Mouse (Mus musculus): Measurements from ENCODE around the gene Pus1.

Gene Pus1
- long read RNA-seq, experiment 1, transcript Pus1-207 (6 exons, 1,510 nt): major isoform, 8 of 34 reads
- long read RNA-seq, experiment 1, transcript Pus1-204 (4 exons, 1,389 nt): major isoform, 8 of 34 reads
- long read RNA-seq, experiment 1, partial matches to known transcripts: 10 of 34 reads
- long read RNA-seq, experiment 1, other reads (novel, unspliced or antisense): 3 of 34 reads
- long read RNA-seq, experiment 2, partial matches to known transcripts: 8 of 16 reads
- long read RNA-seq, experiment 2, other reads (novel, unspliced or antisense): 2 of 16 reads

DNA sequence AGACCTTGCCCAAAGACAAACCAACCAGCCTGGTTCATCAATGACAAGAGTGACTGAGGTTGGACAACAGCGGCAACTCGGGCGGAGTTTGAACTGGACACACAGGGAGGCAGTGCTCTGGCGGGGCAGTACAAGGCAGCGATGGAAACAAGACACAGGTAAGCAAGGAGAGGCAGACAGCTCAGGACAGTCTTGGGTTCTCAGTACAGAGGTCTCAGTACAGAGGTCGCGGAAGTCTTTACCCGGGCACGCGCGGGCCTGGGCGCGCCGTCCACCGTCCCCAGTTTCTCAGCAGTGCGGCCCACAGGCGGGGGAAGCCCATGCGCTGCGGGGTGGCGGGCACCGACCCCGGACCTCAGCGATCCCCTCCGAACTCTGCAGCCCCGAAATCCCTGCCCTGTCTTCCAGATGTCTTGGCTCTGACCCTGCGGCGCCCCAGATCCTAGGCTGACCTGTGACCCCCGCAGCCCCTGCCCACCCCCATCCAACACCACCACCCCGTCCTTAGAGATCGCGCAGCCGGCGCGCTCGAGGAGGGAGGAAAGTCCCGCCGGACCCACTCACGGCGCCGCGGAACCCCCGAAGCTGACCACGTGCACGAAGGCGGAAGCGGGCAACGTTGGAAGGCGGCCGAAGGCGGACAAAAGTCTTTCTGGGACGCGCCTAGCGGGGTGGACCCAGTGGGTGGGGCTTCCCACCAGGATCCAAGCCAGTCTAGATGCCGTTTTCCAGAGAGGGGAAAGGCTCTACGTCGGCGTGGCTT lies at the start of gene Pus1:
Pus1 (minus strand) TSS at position 662 of the 763 bp plus-strand sequence.
- intact Hi-C loops (cut with DNase I): no loop called here

DNA sequence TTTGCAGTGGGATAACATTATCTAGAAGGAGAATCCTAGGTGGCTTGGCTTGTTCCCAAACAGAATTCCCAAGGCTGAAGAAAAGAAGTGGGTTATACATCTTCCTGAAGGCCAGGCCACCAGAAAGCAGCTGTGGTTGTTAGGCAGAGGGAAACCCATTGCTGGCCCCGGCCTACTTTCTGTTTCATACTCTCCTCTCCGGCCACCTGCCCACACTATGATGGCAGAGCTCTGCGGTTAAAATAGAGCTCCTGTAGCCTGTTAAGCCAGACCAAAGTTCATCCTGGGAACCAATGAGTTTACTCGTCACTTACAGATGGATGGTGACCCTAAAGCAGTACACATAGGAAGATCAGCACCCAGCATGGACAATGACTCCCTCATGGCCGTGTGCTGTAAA lies 47.1 kb upstream of the Pus1 start:
- intact Hi-C loops (cut with DNase I): no loop called here

DNA sequence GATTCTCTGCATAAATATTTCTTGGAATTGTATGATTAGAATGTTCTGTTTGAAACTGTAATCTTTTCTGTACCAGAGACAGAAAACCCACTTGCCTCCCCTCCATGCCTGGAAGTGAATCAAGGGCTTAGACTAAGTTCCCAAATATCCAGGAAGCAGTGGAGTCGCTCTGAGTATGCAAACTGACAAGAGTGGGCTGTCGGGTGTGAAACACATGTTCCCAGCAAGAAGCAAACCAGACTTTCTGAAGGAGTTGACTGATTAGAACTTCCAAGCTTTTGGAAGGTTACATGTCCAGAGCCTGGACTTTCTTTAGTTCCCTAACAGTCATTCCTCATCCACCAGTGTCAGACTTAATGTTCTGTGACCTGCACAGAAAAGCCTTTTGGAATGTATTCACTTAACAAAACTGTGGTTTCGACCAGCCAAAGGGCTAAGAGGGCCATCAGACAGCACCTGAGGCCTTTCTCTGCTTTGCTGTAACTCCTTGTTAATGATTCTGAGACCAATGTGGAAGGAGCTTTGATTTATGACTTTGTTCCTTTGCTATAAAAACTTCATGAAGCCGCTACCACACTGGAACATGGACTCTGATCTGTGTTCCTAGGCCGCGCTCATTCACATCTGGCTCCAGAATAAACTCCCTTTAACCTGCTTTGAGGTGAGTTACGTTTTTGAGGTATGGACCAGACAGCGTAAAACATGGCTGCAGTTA lies 46.5 kb upstream of the Pus1 start:
- intact Hi-C loops (cut with DNase I): no loop called here

DNA sequence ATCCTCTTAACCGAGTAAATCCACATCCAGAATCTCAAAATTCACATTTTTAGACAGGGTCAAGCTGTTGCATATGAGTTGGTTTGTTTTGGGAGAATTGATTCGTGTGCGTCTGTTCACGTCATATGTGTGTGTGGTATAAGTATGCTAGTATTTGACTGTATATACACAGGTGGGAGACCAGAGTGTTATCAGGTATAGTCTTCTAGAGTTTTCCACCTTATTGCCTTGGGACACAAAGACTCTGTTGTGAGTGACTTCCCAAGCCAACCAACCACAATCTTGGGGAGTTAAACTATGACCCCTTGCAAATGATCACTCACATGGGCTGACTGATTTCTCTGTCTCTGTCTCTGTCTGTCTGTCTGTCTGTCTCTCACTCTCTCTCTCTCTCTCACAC lies 44.0 kb upstream of the Pus1 start:
- intact Hi-C loops (cut with DNase I): no loop called here

- intact Hi-C loops (cut with DNase I): loop anchor here (5.0 kb wide), 1 partner anchor 37 kb away; the partner anchor contains the start of gene Ep400
Measured at GRCm38 (mm10) chr5:110809667-110810325, 29.3 kb upstream of the Pus1 start, which contains the start of gene Ulk1. TSS of gene Ulk1 (minus strand) at chr5:110810097.

DNA sequence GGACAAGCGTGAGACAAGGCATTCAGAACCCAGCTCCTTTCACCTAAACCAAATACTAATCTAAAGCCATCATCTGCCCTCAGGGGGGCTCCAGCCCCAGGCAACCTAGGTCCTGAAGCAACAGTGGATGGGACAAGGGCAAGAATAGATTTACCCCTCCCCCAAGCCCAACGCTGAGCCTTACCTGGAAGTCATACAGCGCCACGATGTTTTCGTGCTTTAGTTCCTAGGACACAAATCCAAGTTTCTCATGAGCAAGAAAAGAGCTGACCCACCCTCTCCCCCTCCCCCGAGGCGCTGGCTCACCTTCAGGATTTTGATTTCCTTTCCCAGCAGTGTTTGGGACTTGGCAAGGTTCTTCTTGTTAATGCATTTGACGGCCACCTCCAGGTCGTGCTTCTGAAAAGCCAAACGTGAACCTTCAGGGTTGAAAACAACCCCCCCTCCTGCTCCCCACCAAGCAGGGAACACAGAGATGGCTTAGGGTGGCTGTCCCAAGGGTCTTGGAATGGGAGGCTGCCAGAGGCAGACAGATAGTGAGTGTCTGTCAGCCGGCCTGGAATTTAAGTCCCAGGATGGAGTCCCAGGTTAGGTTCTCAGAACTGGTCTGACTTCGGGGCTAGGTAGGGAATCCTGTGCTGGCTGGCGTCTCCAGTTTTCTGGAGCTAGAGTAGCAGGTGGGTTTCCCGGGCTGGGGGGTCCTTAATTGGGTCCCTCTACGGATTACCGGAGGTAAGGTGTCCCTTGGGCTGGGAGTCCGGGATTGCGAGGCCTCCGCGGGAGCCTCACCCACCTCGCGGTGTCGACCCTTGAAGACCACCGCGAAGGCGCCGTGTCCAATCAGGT lies 28.6 kb upstream of the Pus1 start:
- intact Hi-C loops (cut with DNase I): loop anchor here (5.0 kb wide), 1 partner anchor 37 kb away; the partner anchor contains the start of gene Ep400

DNA sequence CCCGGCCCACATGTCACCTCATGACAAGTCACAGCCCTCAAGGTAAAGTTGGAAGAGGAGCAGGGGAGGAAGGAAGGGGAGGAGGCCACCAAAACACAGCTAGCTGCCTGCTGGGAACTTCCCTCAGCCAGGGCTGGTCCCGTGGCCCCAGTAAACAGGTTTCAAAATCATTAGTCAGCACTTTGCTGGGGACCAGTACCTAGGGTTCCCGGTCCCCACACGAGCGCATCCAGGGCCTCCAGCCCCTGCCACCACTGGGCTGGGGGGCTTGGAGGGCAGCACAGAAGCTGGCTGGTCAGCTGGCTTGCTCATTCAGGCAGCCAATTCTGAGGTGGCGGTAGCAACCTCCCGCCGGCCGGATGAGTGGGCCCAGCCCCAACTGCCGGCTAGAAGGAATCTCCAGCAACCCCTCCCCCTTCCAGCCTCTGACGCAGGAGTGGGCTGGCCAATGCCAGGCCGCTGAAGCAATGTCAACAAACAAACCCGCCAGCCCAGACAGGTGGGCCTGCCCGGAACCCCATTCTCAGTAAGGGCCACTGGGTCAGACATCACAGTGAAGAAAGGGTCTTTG lies 27.7 kb upstream of the Pus1 start:
- intact Hi-C loops (cut with DNase I): loop anchor here (5.0 kb wide), 1 partner anchor 36 kb away; the partner anchor contains the start of gene Ep400

DNA sequence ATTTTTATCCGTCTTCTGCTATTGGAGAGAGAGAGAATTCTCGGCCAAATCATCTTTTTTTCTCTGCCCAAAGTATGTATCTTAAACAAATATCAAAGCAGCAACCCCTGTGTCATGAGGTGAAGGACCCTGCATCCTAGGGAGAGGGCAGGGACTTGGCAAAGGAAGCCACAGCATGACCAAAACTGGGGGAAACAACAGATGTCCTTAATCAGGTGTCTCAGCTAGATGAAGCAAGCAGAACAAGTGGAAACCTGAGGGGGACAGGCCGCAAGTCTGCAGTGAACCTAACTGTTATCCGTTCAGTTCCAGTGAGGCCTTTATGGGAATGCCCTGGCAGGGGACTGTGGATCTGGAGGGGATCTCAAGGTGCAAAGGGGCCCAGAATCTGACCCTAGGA lies 27.0 kb upstream of the Pus1 start:
- intact Hi-C loops (cut with DNase I): loop anchor here (5.0 kb wide), 1 partner anchor 35 kb away; the partner anchor contains the start of gene Ep400

DNA sequence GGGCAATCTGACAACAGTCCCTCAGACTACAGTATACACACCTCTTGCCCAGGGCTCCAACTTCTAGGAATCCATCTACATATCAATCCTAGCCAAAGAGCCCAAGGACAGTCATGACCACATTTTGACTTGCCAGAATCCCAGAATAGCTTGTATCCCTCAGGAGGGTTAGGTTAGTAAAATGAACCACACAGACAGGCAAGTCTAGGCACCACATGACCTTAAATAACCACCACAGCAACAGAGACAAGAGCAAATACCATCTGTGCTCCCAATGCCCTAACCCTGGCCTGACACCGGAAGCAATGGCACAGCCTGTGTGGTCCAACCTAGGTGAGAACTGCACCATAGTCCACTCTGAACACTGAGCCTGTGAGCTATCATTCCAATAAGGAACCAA lies 26.2 kb upstream of the Pus1 start:
- intact Hi-C loops (cut with DNase I): loop anchor here (5.0 kb wide), 1 partner anchor 34 kb away; the partner anchor contains the start of gene Ep400

DNA sequence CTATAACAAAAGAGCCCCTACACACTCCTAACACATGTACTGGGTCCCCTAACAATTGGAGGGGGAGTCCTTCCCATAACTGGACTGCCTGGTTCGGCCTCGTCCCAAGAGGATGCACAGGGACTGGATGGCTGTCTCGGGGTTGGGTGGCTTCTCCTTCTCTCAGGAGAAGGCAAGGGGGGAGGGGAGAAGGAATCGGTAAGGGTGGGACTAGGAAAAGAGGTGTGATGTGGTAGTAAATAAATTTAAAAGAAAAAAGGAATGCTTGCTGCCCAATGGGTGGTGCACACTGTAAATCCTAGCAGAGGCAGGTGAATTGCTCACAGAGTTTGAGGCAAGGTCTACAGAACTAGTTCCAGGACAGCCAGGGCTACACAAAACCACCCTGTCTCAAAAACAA lies 25.7 kb upstream of the Pus1 start:
- intact Hi-C loops (cut with DNase I): loop anchor here (5.0 kb wide), 1 partner anchor 34 kb away; the partner anchor contains the start of gene Ep400

- intact Hi-C loops (cut with DNase I): no loop called here
Measured at GRCm38 (mm10) chr5:110804012-110804743, 23.7 kb upstream of the Pus1 start.

DNA sequence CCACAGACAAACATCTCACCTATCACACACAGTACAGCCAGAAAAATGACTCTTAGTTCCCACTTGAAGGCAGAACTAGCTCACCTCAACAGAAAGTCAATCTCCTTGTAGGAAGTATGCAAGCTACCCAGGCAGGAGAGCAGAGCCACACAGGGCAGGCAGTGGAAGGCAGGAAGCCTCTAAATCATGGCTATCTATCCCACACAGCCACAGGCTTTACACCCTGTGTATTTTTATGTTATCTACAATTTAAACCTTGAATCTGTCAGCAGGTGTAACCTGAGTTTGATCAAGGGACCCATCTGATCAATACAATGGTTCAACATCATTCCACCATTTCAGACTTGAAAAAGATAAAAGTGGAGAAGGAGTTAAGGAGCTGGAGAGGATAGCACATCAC lies 22.4 kb upstream of the Pus1 start:
- intact Hi-C loops (cut with DNase I): no loop called here

DNA sequence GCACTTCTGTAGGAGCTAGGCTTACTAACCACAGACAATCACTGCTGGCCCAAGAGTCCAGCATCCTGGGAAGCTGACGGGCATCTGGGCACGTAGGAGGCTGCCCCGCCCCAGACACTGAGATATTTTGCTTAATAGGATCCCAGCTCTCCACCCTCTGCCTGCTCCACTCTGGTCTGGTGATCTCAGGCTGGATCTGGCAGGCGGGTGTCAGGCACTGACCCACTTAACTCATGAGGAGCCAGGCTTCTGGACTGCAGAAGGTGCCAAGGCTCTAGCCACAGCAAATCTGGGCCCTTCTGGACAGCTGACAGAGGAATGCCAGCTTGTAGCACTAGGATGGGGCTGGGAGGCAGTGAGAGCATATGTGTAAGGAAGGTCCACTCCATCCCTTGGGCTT lies 21.7 kb upstream of the Pus1 start:
- intact Hi-C loops (cut with DNase I): no loop called here

GRCm38 (mm10) chr5:110801036-110801624 lies 20.7 kb upstream of the Pus1 start:
- intact Hi-C loops (cut with DNase I): no loop called here

- intact Hi-C loops (cut with DNase I): no loop called here
Measured at GRCm38 (mm10) chr5:110797696-110798095, 17.2 kb upstream of the Pus1 start.

GRCm38 (mm10) chr5:110794363-110794762 lies 13.9 kb upstream of the Pus1 start:
- intact Hi-C loops (cut with DNase I): no loop called here

DNA sequence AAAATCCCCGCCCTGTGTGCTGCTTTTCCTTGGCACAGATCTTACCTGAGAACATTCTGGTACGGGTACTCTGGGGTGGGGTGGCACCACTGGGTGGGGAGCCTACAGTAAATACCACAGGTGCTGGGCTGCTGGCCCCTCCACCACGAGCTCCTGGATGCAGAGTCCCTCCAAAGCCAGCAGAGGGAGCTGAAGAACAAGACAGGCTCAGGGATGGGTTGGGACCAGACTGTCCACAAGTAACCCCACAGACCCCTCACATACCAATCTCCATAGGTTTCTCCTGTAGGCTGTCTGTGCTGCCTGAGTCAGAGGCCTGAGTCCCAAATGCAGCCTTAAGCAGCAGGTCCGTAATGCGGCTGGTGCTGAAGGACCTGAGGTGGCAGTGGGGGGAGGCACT lies 8.2 kb upstream of the Pus1 start:
- intact Hi-C loops (cut with DNase I): no loop called here

- intact Hi-C loops (cut with DNase I): no loop called here
Measured at GRCm38 (mm10) chr5:110786081-110786835, 5.8 kb upstream of the Pus1 start.

Data from adrenal gland (tissue).